Mouse (Mus musculus): ENCODE data around the gene Ikbip.

Gene Ikbip

DNA sequence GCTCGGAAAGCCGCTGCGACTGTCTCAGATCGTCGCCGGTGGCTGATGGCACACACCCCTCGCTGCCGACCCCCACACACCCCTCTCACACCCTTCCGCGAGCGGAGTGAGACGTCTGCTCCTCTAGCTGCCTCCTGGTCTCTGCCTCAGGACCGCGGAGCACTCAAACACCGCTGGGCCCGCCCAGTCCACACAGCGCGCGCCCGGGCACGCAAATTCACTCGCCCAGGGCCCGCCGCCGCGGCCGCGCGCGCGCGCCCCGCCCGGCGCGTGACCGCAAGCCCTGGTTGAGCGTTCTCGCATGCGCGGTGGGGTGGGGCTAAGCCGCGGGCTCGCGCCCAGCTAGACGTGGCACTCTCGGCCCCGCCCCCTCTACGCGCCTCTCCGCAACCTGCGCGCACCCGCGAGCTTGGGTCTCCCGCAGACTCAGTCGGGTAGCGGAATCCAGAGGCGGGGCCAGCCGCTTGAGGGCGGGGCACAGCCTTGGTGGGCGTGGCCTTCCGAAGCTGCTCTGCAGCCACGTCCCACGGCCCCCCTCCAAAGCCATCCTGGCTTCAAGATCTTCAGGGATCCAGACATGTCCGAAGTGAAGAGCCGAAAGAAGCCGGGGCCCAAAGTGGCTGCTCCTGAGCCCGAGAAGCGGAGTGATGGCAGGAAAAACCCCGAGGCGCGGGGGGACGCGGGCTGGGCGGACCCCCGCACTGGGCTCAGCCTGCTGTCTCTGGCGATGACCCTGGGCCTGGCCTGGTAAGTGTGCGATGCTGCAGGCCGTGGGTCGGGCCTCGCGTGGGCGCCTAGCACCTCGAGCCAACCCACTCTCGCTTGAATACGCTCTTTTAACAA lies at the start of gene Ikbip, which contains the start of gene Apaf1:
Gene Ikbip (plus strand): TSS at position 391 of the 843 bp plus-strand sequence.
Gene Apaf1 (minus strand): TSS at position 221 of the 843 bp plus-strand sequence.
- DNase-seq (ENCODE audit: extremely low read depth, low read depth) = peak; percentile 81

DNA sequence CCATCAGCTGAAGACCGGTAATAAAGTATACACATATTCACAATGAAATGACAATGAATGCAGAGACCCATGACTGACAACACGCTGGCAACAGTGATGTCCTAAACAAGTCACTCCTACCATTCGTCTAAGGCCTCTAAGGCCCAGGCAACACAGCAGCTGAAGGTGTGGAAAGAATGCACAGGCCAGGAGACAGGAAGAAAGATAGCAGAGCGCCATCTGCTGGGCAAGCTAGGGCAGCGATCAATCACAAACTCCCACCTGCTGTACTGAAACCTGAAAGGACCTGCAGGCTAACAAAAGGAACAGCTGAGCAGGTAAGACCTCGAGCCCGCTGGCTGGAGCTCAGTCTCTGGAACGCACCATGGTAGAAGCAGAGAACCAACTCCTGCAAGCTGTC lies 48.8 kb upstream of the Ikbip start:
- peak; percentile 28 for DNase-seq (ENCODE audit: extremely low read depth, low read depth)

- DNase-seq (ENCODE audit: extremely low read depth, low read depth) = no peak
These were observed 33.0 kb upstream of the Ikbip start for GRCm38 (mm10) chr10:91049696-91050095.

DNA sequence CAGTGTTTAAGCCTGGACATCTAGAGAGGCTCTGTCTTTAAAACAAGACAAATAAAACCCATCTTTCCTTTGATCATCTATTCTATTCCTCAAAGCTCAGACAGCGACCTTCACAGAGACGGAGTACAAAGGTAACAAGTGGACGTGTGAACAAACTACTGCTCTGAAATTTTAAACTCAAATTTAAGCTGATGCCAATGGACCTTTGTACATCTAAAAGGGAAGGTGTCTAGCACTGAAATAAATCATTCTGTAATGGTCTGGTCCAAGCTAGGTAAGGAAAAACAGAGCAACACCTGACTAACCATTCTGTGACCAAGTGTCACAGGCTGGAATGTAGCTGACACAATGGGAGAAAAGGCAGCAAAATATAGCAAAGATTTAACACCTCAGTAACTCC lies 31.6 kb upstream of the Ikbip start:
- no peak for DNase-seq (ENCODE audit: extremely low read depth, low read depth)

DNA sequence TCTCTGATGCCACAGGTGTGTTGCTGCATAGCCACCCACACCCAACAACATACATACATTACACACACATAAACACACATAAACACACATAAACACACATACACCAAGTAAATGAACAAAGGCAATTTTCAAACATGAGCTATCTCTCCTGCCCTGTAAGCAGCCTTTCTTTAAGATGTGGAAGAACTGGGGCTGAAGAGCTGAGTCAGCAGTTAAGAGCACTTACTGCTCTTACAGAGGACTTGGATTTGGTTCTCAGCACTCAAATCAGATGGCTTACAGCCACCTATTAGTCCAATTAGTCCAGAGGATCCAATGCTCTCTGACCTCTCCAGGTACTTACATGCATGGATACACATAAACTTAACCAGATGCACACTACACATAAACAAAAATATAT lies 30.0 kb upstream of the Ikbip start:
- DNase-seq (ENCODE audit: extremely low read depth, low read depth) = no peak

- no peak for DNase-seq (ENCODE audit: extremely low read depth, low read depth)
These were observed 22.0 kb upstream of the Ikbip start for GRCm38 (mm10) chr10:91060742-91061141.

GRCm38 (mm10) chr10:91062355-91062754 lies 20.4 kb upstream of the Ikbip start:
- DNase-seq (ENCODE audit: extremely low read depth, low read depth) = no peak

GRCm38 (mm10) chr10:91071768-91072167 lies 11.0 kb upstream of the Ikbip start:
- DNase-seq (ENCODE audit: extremely low read depth, low read depth) = no peak

DNA sequence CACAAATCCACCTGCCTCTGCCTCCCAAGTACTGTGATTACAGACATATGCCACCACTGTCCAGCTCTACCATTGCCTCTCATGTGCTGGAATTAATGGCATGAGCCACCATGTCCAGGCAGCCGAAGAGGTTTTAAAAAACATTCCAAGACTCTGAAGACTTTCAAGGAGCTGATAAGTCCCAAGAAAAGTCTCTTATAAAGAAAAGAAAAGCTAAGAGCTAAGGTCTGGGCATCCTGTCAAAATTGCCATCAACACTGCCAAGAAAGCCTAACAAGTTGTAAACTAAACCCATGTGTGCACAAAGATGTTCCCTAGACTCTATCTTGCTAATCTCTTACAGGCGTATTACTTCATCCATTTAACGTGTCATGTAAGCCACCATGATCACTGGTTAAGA lies 9.4 kb upstream of the Ikbip start:
- no peak for DNase-seq (ENCODE audit: extremely low read depth, low read depth)

- DNase-seq (ENCODE audit: extremely low read depth, low read depth) = no peak
These were observed 6.1 kb upstream of the Ikbip start for GRCm38 (mm10) chr10:91076667-91077066.

GRCm38 (mm10) chr10:91080540-91080939 lies 2.2 kb upstream of the Ikbip start:
- no peak for DNase-seq (ENCODE audit: extremely low read depth, low read depth)

DNA sequence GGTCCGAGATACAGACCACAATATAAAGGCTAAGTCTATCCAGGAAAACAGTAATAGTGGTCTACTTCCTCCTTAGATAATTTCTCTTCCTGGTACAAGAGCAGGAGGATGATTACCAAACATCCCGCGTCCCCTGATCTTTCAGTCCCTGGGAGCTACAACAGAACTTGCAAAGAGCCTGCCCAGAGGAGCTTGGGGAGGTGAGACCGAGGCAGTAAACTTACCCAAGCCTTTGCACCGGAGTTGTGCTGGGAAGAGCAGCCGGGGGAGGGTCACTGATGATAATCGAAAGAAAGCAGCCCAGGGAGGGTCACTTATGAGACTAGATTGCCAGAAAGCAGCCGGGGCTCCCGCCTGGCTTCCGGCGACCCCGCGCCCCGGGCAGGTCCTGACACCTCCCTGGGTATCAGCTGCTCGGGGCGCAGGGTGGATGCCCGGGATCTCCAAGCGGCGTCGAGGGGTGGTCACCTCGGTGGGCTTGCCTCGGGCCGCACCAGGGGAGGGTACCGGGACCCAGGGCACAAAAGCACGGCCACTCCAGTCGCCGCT lies 707 bp upstream of the Ikbip start:
- peak; percentile 69 for DNase-seq (ENCODE audit: extremely low read depth, low read depth)

DNA sequence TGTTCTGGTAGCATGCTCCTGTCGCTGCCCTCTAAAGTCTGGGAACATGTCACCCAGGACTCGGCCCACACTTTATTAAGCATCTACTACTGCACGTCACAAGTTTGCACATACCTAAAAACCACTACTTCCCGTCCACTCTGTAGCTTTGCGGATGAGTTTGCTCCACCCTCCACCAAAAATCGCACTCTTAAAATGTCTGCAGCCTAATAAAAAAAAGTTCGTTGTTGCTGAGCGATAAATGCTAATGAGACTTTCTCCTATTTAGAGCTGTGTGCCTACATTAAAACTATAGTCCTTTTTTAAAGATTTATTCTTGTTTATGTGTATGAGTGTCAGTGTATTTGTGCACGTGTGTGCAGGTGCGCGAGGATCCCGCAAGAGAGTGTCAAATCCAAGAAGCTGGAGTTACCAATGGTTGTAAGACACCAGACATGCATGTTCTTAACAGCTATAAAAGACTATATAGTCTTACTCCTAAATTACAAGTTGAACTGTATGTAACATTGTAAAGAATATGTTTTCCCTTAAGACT lies 720 bp downstream of the Ikbip start:
- DNase-seq (ENCODE audit: extremely low read depth, low read depth) = peak; percentile 47

DNA sequence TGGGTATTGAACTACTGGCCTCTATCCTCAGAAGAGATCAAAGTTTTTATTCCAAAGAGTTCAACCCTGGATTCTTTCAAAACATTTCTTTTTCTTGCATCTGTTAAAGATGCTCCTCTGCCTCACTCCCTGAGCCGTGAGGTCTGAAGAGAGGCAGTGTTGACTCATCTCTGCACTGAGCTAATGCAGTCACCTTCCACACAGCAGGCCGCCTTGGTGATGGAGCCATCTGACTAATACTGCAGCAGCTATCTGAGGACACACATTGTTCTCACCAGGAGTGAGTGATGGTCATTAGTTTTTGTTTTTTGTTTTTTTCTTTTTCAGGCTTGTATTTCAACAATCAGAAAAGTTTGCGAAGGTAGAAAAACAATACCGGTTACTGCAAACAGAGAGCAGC lies 10.1 kb downstream of the Ikbip start:
- no peak for DNase-seq (ENCODE audit: extremely low read depth, low read depth)

DNA sequence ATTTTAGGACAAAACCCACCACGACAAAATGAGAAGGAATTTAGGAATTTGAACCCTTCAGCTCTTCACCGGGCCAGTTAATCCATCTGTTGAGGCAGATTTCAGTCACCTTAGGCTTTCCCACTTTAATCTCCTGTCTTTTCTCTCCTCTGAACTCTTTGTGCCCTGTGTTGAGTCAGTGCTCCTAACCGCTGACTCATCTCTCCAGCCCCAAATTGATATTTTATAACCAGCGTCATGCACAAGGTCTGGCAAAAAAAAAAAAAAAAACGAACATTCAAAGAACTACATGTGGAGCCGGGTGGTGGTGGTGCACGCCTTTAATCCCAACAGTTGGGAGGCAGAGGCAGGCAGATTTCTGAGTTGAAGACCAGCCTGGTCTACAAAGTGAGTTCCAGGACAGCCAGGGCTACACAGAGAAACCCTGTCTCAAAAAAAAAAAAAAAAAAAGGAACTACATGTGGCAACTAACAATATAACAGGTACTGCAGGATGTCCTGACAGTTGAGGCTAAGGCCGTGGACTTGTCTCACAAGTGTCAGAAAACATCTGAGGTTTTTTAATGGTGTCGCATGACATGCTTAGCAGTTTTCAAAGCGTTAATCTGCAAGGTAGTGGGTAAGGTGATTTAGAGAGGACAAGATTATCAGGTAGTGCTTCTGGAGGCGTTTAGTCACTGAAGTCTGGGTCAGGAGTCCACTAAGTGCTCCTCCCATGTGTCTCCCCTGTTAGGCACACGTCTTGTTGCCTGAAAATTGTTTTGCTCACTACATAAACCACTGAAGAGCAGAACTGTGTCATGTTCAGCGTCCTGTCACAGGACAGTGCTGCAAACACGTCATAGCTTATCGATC lies 11.7 kb downstream of the Ikbip start:
- no peak for DNase-seq (ENCODE audit: extremely low read depth, low read depth)

- no peak for DNase-seq (ENCODE audit: extremely low read depth, low read depth)
These were observed 15.3 kb downstream of the Ikbip start for GRCm38 (mm10) chr10:91098056-91098455.

DNA sequence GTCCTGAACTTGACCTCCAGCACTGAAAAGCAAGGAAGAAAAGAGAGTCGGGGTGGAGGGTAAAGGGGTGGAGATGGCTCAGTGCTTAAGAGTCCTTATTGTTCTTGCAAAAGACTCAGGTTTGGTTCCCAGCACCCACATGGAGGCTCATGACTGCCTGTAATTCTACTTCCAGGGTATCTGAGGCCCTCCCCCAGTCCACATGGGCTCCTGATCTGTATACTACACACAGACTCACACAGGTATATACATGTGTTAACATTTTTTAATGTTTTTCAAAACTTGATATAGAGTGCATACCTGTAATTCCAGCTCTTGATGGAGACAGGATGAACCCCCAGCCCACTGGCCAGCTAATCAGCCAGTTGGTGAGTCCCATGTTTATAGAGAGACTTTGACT lies 17.4 kb downstream of the Ikbip start:
- DNase-seq (ENCODE audit: extremely low read depth, low read depth) = no peak

DNA sequence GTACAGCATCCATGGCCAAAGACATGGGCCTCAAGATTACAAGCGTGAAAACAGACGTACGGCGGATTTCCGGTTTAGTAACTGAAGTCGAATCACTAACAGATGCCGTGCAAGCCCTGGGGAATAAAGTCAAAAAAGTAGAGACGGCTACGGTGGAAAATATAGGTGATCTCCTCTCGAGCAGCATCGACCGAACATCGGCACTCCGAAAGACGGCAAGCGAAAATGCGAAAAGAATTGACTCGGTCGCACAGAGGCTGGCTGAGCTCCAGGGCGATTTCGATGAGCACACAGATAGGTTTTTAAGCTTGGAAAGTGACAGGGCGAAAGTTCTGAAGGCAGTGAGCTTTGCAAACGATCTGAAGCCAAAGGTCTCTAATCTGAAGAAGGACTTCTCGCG lies 19.2 kb downstream of the Ikbip start:
- no peak for DNase-seq (ENCODE audit: extremely low read depth, low read depth)

- DNase-seq (ENCODE audit: extremely low read depth, low read depth) = no peak
These were observed 20.3 kb downstream of the Ikbip start for GRCm38 (mm10) chr10:91102799-91103590.

DNA sequence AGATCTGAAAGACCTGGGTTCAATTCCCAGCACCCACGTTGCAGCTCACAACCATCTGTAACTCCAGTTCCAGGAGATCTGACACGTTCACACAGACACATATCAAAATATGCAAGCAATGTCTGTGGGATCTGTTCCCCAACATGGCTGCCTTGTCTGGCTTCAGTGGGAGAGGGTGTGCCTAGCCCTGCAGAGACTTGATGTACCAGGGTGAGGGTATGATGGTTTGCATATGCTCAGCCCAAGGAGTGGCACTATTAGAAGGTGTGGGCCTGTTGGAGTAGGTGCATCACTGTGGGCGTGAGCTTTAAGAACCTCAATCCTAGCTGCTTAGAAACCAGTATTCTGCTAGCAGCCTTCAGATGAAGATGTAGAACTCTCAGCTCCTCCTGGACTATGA lies 23.2 kb downstream of the Ikbip start:
- no peak for DNase-seq (ENCODE audit: extremely low read depth, low read depth)

DNA sequence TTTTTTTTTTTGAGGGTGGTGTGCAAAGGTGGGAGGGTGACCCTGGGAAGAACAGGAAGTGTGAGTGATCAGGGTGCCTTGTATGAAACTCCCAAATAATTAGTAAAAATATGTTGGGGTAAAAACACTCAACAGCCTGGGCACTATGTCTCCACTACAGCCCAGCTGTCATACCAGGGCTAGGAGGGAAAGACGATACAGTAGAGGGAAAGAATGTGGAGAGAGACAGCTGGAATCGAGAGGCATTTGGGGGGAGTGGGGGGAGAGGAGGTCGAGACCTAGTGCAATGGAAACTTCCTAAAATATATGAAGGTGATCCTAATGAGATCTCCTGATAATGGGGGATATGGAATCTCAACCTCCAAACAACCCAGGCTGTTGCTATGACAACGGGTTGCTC lies 27.1 kb downstream of the Ikbip start:
- no peak for DNase-seq (ENCODE audit: extremely low read depth, low read depth)

Data from MEL-GATA-1-ER (cell line).